Mouse (Mus musculus): ENCODE measurements around the gene Comtd1. TPM values are rescaled to one million over a fixed set of nuclear protein-coding genes. Genes with fewer than 3 reads are reported as not detected.

Gene Comtd1
- polyA plus RNA-seq, 1 experiment, result 31.6 TPM

GRCm38 (mm10) chr14:21808208-21808922, 40.4 kb downstream of the Comtd1 start:
- H3K4me3 ChIP-seq (ENCODE audit: insufficient read depth, low read length), result no peak overlapping the region
- TF ChIP-seq POLR2A (IDR thresholded peaks at IDR 0.05; ENCODE audit: extremely low read depth, insufficient read depth, low read length) (no peak), CTCF (IDR thresholded peaks at IDR 0.05; ENCODE audit: extremely low read depth, insufficient read depth, low read length) (no peak)
- H3K4me1 ChIP-seq (ENCODE audit: control insufficient read depth, insufficient read depth, low read length), result no peaks in the 10 kb centered on the region
- no peak overlapping the region for H3K27ac ChIP-seq (ENCODE audit: insufficient read depth, low read length)

GRCm38 (mm10) chr14:21806631-21807160, 42.1 kb downstream of the Comtd1 start:
- Histone ChIP-seq H3K27ac (ENCODE audit: insufficient read depth, low read length) (no peak overlapping the region), H3K4me3 (ENCODE audit: insufficient read depth, low read length) (no peak overlapping the region), H3K4me1 (ENCODE audit: control insufficient read depth, insufficient read depth, low read length) (no peaks in the 10 kb centered on the region)
- no peak for TF ChIP-seq POLR2A (IDR thresholded peaks at IDR 0.05; ENCODE audit: extremely low read depth, insufficient read depth, low read length)
- TF ChIP-seq CTCF (IDR thresholded peaks at IDR 0.05; ENCODE audit: extremely low read depth, insufficient read depth, low read length), result no peak

GRCm38 (mm10) chr14:21806203-21806602, 42.6 kb downstream of the Comtd1 start:
- Histone ChIP-seq H3K27ac (ENCODE audit: insufficient read depth, low read length) (no peak overlapping the region), H3K4me3 (ENCODE audit: insufficient read depth, low read length) (no peak overlapping the region), H3K4me1 (ENCODE audit: control insufficient read depth, insufficient read depth, low read length) (no peaks in the 10 kb centered on the region)
- TF ChIP-seq CTCF (IDR thresholded peaks at IDR 0.05; ENCODE audit: extremely low read depth, insufficient read depth, low read length) (no peak), POLR2A (IDR thresholded peaks at IDR 0.05; ENCODE audit: extremely low read depth, insufficient read depth, low read length) (no peak)

GRCm38 (mm10) chr14:21802543-21803206, 46.1 kb downstream of the Comtd1 start:
- TF ChIP-seq POLR2A (IDR thresholded peaks at IDR 0.05; ENCODE audit: extremely low read depth, insufficient read depth, low read length), result no peak
- no peak for TF ChIP-seq CTCF (IDR thresholded peaks at IDR 0.05; ENCODE audit: extremely low read depth, insufficient read depth, low read length)
- Histone ChIP-seq H3K4me1 (ENCODE audit: control insufficient read depth, insufficient read depth, low read length) (no peaks in the 10 kb centered on the region), H3K27ac (ENCODE audit: insufficient read depth, low read length) (no peak overlapping the region), H3K4me3 (ENCODE audit: insufficient read depth, low read length) (no peak overlapping the region)

- TF ChIP-seq POLR2A (IDR thresholded peaks at IDR 0.05; ENCODE audit: extremely low read depth, insufficient read depth, low read length) (no peak), CTCF (IDR thresholded peaks at IDR 0.05; ENCODE audit: extremely low read depth, insufficient read depth, low read length) (no peak)
- Histone ChIP-seq H3K4me1 (ENCODE audit: control insufficient read depth, insufficient read depth, low read length) (no peaks in the 10 kb centered on the region), H3K27ac (ENCODE audit: insufficient read depth, low read length) (no peak overlapping the region), H3K4me3 (ENCODE audit: insufficient read depth, low read length) (no peak overlapping the region)
Measured at GRCm38 (mm10) chr14:21801624-21802023, 47.2 kb downstream of the Comtd1 start.

- Histone ChIP-seq H3K27ac (ENCODE audit: insufficient read depth, low read length) (no peak overlapping the region), H3K4me1 (ENCODE audit: control insufficient read depth, insufficient read depth, low read length) (no peaks in the 10 kb centered on the region), H3K4me3 (ENCODE audit: insufficient read depth, low read length) (no peak overlapping the region)
- TF ChIP-seq POLR2A (IDR thresholded peaks at IDR 0.05; ENCODE audit: extremely low read depth, insufficient read depth, low read length), result no peak
- TF ChIP-seq CTCF (IDR thresholded peaks at IDR 0.05; ENCODE audit: extremely low read depth, insufficient read depth, low read length), result no peak
Measured at GRCm38 (mm10) chr14:21800641-21801040, 48.1 kb downstream of the Comtd1 start.

Other genes starting within 250 kb of the Comtd1 start
- gene Dupd1, start 134.4 kb downstream of the Comtd1 start, polyA plus RNA-seq (2012; rRNA removed), result 0.08 and 0.17 TPM in 2 replicates
- gene Samd8, start 98.4 kb downstream of the Comtd1 start, polyA plus RNA-seq (2012; rRNA removed), result 32.8 and 36.1 TPM in 2 replicates
- gene Dusp13, start 97.8 kb downstream of the Comtd1 start, polyA plus RNA-seq (2012; rRNA removed), result 1.5 and 1.9 TPM in 2 replicates
- 179 and 183 TPM in 2 replicates for gene Vdac2, start 23.7 kb downstream of the Comtd1 start, polyA plus RNA-seq (2012; rRNA removed)
- 1.4 and 1.9 TPM in 2 replicates for gene Zfp503, start 140.6 kb upstream of the Comtd1 start, polyA plus RNA-seq (2012; rRNA removed)
- gene Lrmda, start 170.7 kb upstream of the Comtd1 start, polyA plus RNA-seq (2012; rRNA removed), result 0.28 and 0.65 TPM in 2 replicates